Mouse (Mus musculus) thymus, postnatal 14 days (tissue): ENCODE results near the gene Trat1.

Experiments
- DNase-seq: peaks from one replicate; pipeline ENCODE4 v3.0.0; 2021

Trat1 gene

GRCm38 (mm10) chr16:48771971-48772445, at the start of gene Trat1:
TSS of gene Trat1 (minus strand) at chr16:48772021.
- DNase-seq = no peak

- DNase-seq = no peak
Observed at GRCm38 (mm10) chr16:48818524-48818923, 46.7 kb upstream of the Trat1 start.

DNA sequence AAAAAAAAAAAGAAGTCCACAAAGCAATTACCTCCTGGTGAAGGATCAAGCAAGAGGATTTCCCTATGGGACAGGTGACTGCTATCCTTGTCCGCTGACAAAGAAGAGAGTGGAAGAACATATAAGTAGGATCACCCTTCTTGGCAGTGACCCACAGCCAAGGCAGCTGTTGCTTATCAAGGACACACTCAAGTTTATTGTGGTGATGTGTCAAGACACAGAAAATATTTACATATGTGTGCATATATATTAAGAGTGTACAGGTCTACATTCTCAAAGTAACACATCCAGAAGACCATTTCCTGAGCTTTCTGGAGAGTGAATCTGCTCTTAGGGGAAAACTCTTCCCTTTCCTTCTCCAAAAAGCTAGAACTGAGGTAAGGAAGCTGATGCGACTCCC, 44.9 kb upstream of the Trat1 start, which contains the start of gene Retnlb:
Gene Retnlb (plus strand): TSS at position 162 of the 400 bp plus-strand sequence.
- DNase-seq = no peak

GRCm38 (mm10) chr16:48811881-48812436, 40.1 kb upstream of the Trat1 start:
- DNase-seq = no peak

DNA sequence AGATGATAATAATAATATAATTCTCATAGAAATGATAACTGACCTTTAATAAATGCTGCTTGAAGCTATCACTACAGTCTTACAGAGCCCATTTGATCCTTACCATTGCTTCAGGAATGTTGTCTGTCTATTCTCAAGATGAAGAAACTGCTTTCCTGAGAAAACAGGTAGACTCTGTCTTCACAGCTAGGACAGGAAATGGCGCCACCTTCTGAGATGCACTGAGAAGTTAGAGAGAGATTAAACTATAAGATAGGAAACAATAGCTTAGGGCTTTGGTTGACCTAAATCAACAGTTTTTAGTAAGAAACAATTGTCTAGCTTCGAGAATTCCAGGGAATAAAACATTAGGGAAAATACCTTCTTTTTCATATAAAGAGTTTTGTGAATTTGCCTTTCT, 37.6 kb upstream of the Trat1 start:
- DNase-seq = peak; percentile 82

GRCm38 (mm10) chr16:48806521-48806920, 34.7 kb upstream of the Trat1 start:
- DNase-seq = peak; percentile 16

DNA sequence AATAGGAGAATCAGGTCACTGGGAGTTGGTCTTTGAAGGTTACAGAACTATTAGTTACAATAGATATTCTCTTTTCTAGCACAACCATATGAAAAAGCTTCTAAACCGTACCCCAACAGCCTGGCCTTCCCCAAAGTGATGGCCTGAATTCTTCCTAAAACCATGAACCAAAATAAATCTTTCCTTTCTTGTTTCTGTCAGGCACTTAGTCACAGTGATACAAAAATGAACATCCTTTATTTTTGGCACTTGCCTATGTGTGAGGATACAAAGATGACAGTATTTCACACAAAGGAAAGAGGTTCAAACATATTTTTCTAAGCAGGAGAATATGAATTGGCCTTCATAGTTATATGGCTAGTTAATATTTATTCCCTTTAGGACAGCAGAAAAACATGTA, 33.6 kb upstream of the Trat1 start:
- DNase-seq = no peak

GRCm38 (mm10) chr16:48800906-48801305, 29.1 kb upstream of the Trat1 start:
- DNase-seq = peak; percentile 39

GRCm38 (mm10) chr16:48799470-48799869, 27.6 kb upstream of the Trat1 start:
- DNase-seq = no peak

- no peak for DNase-seq
Observed at GRCm38 (mm10) chr16:48798285-48798684, 26.5 kb upstream of the Trat1 start.

DNA sequence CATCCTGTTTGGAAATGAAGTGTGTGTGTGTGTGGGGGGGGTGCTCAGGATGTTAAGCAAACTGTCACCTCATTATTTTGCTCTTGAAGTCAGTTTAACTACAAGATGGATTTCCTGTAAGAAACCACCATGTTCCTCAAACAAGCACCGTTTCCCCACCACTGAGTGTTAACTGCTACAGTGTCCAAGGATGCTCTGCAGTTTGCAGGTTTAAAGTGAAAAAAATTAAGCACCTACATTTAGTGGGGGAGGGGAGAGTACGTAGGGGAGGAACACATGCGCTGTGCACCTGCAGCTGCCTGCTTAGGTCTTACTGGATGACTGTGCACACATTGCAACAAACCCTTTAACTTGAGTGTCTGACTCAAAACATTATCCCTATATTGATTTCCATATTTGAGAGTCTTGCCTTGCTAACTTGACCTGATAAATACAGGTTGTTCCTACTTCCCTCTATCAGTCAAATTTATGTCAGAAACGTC, 16.9 kb upstream of the Trat1 start:
- DNase-seq = peak; percentile 67

GRCm38 (mm10) chr16:48786258-48786657, 14.4 kb upstream of the Trat1 start:
- no peak for DNase-seq

GRCm38 (mm10) chr16:48777254-48777653, 5.4 kb upstream of the Trat1 start:
- peak; percentile 46 for DNase-seq

DNA sequence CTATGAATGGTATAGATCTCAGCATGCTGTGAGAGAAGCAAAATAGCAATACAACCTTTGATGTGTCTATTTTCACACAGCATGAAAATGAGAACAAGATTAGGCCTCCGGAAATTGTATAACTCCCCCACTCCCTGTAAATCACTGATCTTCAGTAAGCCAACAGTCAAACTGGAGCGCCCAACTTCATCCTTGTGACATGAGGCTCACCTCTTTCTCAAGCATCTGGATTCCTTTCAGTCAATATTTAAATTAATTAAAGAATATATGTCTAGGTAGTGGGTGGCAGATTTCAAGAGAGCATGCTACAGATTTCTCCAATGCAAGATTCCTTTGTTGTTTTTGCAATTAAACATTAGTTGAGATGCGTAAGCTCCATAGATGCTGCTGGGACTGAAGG, 2.6 kb downstream of the Trat1 start:
- no peak for DNase-seq

DNA sequence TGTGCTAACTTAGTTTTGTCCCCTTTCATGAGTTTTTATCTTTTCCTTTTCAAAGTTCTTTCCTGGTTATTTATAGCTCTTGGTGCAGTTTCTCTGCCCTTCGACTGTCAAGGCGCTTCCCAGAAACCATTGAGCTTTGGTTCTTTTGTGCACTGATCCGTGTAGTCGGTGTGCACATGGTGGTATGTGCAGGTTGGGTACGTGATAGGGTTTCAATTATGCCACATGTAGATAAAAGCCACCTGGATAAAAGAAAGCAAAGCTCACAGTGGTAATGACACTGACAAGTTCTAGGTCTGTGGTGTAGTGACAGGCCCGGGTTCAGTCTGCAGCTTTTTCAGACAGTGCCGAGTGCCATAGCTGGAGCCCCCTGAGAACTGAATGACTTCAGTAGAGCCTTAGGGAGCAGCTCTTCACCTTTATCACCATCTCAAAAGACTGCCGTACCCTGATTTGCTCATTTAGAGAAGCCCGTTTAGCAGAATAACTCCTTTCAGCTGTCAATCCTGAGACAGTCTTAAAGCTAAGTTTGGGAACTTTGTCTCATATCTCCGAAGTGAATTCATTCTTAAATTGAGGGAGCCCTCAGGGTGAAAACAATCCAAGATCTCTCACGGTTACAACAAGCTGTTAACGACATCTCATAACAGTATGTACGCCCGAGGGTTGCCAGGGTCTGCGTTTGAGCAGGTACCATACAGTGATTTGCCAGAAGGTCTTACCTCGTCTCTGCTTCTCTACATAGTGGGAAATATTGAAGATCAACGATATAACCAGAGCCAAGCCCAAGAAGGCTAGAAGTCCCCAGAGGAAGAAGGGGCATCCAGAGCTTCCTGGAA, 11.0 kb downstream of the Trat1 start:
- no peak for DNase-seq

DNA sequence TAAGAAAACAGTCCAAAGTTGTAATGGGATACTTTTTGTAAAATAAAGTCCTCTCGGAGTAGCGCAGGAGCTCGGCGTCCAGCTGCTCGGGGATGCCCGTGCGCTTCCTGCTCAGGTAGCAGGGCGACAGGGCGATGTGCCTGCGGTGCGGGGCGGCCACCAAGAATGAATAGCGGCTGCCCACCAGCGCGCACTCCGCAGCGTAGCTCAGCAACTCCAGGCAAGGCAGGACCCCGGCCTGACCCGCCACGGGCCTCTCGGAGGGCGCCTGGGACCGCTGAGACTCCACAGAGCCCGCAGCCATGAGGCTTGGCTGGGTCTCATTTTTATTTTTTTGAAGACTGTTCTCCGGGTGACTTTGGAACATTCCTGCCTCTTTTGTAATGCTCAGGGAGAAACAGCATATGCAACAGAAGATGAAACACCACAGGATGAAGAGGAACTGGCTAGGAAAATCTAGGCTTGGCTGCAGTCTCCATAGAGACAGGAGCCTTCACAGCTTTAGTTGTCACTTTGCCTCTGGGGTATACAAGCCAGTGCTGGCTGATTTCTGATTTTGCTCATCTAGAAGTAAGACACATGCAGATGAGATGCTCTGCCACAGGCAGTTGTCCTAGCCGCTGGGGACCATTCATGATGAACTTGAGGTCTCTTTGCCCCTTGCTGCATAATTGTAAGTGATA, 21.5 kb downstream of the Trat1 start:
- DNase-seq = no peak

DNA sequence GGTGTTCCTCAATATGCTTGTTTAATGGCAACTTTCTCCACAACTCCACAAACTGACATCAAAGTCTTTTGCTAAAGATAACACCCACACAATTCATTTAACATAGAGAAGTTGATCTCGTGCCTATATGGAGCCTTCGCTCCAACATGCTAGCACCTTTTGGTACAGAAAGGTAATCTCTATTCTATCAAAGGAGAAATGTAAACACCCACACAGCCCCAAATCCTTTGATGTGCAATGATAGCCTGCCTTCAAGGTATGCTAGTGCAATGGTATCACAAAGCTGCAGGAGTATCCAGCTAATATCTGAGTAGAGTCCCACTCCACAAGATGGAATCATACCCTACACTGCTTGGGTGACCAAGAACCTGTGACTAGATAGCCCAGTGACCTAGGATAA, 26.4 kb downstream of the Trat1 start:
- peak; percentile 23 for DNase-seq

- DNase-seq = no peak
Observed at GRCm38 (mm10) chr16:48745011-48745410, 26.8 kb downstream of the Trat1 start.

- DNase-seq = no peak
Observed at GRCm38 (mm10) chr16:48741549-48741948, 30.3 kb downstream of the Trat1 start.

GRCm38 (mm10) chr16:48739974-48740373, 31.8 kb downstream of the Trat1 start:
- no peak for DNase-seq

DNA sequence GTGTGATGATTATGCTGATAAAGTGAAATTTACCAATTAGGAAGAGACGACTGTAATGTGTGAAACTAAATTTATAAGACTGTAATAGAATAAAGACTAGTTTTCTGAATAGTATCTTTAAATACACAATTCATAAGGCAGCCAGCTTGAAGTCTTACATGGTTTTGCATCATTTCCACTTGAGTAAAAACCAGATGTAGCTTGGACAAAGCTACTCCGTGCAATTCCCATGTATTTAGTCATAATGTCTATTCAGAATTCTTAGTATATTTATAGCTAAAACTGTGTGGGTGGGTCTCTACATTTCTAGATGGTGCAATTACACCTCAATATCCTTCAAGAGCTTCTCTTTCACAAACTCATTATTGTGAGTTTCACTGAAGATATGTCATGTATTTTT, 33.4 kb downstream of the Trat1 start:
- no peak for DNase-seq

DNA sequence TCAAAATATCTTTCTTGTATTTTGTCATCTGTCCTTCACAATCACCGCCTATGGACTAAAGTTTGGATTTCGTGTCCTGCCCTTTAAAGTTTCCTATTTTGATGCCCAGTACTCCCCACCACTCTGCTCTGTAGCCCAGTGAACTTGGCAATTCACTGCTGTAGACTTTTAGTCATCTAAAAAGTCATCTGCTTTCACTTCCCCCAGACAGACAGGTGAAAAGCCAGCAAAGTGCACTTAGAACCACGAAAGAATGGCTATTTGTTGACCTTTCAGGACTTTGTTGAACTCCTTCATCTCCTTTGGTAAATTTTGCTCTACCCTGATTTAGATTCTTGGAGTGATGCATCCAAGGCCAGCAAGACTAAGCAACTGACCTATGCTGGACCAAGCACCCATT, 34.9 kb downstream of the Trat1 start:
- DNase-seq = no peak

- DNase-seq = no peak
Observed at GRCm38 (mm10) chr16:48720259-48720658, 51.6 kb downstream of the Trat1 start.

DNA sequence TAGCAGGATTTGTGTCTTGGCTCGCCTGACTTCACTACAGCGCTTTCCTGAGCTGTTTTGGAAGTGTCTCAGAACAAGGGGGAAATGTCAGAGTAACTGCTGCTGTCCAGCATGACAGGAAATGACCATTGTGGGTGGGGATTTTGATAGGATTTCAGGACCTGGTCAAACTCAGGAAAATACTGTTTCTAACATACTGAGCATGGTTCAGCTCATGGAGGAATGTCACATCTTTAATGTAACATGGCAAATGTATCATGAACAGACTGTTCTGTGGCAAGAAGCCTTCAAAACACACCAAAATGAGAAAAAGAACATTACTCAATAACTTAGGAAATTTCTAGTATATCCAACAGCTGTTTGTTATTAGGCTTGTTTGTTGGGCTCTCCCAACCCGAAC, 52.1 kb downstream of the Trat1 start:
- DNase-seq = no peak
